Mouse (Mus musculus) adrenal gland, adult 8-10 months (tissue): ENCODE measurements around the gene Olfr993. TPM values are rescaled to one million over a fixed set of nuclear protein-coding genes. Genes with fewer than 3 reads are reported as not detected.

Source experiments
- DNase-seq: peaks from one replicate; pipeline ENCODE4 v3.0.0; 2022
- total RNA-seq, 4 experiments: library from RNA; stranded (reverse); gene quantifications; 2 replicates each; pipeline ENCODE4 v1.2.4; 2022

Gene Olfr993
- not detected for total RNA-seq

DNA sequence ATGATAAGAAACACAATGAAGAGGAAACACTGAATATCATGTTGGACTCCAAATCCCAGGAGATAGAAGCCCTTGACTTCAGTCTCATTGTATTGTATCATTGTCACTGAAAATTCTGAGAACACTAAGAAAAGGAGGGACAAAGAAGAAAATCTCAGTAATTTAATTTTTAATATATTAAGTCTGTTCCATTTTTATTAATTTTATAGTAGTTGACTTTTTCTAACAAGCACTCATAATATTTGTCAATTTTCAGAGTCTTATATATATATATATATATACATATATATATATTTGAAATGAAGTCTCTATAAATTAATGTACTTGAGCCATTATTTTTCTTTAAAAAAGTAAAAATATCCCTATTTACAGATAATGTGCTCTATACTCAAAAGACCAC, at the start of gene Olfr993:
Gene Olfr993, minus strand, starts transcription at position 101 of the 400 bp plus-strand sequence.
- DNase-seq: no peak

DNA sequence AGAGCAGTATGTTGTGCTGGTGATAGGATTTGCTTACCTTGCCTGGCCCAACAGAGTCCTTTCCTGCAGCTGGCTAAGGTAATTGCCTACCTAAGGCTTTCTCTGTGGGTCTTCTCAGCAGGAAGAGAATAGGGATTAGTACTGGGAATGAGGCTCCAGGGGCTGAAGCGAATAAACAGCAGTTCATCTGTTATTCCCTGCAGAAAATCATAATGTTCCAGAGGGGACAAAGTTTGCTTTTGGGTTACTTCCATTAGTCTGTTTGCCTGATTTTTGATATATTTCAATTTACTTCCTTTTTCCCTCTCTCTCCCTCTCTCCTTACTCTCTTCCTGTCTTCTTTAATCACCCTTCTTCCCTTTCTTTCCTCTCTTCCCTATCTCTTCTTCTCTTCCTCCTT, 28.9 kb upstream of the Olfr993 start, which contains the start of gene Olfr995:
Gene Olfr995, minus strand, starts transcription at position 101 of the 400 bp plus-strand sequence.
- DNase-seq: no peak

DNA sequence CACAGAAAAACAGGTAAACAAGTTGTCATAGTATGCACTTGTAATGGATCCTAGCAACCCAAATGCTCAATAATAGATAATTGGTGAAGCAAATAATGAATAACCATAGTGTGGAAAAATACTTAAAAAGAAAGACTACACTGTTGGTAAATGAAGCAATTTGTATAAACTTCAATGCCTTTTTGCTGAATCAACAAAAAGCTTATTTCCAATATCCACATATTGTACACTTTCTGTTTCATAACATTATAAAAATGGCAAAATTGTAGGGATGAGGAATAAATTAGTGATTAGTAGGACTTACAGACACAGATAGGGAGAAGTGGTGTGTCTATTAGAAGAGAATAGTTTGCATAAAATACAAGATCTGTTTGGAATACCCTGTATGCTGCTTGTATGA, 27.9 kb upstream of the Olfr993 start:
- no peak for DNase-seq

DNA sequence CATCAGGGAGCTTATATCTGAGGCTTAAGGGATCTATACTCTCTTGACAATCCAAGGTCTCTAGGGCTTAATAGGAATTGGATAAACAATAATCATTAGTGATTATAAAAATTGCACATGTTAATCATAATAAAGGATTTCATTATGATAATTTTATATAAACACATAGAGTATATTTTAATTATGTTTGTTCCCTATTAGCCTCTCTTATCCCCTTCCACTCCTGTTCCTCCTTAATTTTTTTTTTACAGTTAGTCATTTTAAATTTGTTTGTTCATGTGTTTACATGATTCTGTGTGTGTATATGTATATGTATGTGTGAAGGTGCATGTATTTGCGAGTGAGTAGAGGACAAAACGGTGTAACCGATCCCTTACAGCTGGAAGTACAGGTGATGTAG, 21.7 kb upstream of the Olfr993 start, which contains the start of gene Olfr994:
Gene Olfr994, minus strand, starts transcription at position 101 of the 400 bp plus-strand sequence.
- DNase-seq: no peak

DNA sequence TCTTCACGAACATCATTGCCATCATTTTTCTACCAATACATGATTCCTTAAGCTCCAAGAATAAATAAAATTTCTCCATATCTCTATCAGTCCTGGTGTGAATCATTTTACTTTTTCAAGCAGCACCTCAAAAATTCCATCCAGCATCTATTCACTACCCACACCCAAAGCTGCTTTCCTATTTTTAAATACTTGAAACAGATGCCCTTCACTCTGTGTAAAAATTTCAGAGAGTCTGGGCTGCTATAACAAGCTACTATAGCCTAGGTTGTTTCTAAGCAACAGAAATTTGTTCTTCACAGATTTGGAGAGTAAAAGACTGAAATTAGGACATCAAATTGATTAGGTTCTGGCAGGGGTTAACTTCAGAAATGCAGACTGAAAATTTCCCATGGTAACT, 11.2 kb upstream of the Olfr993 start:
- no peak for DNase-seq

DNA sequence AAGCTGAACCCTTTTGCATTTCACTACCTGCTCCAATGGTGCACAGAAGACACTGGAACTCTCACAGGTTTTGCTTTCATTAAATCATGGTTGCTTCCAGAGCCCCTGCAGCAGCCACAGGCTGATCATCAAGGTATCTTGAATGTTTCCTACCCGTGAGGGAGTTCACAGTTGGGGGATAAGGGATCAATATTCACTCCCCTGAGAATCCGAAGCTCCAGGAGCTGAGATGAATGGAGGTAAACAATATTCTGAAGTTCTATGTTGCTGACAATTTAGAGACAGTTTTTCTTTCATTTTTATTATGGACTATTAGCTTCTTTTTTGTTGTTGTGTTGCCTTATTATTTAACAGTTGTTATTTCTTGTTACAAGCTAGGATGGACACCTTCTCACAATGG, 5.3 kb downstream of the Olfr993 start, which contains the start of gene Olfr992:
Gene Olfr992, minus strand, starts transcription at position 101 of the 400 bp plus-strand sequence.
- DNase-seq: no peak

Other genes with a start within 250 kb of the Olfr993 start
- gene Lrrc55, start 217.7 kb downstream of the Olfr993 start, total RNA-seq: 10 to 100 TPM; 14.3 to 30.9 (median 24.9) TPM
- gene Olfr987, start 75.6 kb downstream of the Olfr993 start, total RNA-seq: not detected
- gene Olfr988, start 51.6 kb downstream of the Olfr993 start, total RNA-seq: not detected
- gene Olfr992, start 5.4 kb downstream of the Olfr993 start, total RNA-seq: not detected
- not detected for gene Olfr994, start 21.6 kb upstream of the Olfr993 start, total RNA-seq
- not detected for gene Olfr995, start 28.8 kb upstream of the Olfr993 start, total RNA-seq
- gene 4833423E24Rik, start 104.1 kb upstream of the Olfr993 start, total RNA-seq: under 1 TPM; 0.26 to 0.66 (median 0.48) TPM
- not detected for gene Olfr996, start 164.3 kb upstream of the Olfr993 start, total RNA-seq
- gene Olfr998, start 174.1 kb upstream of the Olfr993 start, total RNA-seq: not detected
- not detected for gene Olfr1000, start 197.0 kb upstream of the Olfr993 start, total RNA-seq
- not detected for gene Olfr1002, start 235.8 kb upstream of the Olfr993 start, total RNA-seq
- not detected for gene Olfr154, start 249.6 kb upstream of the Olfr993 start, total RNA-seq